Comparison of ENCODE assay signal across 10 mouse cellular contexts in genomic region chr2:128746621-128747151, GRCm38 (mm10). TPM values are rescaled to one million over a fixed set of nuclear protein-coding genes. Genes with fewer than 3 reads are reported as not detected.
DNase-seq lines count a peak whose midpoint lies in the region; ATAC-seq and TF ChIP-seq lines count a peak whose summit lies in the region.
"Had no signal": no experiment of that assay in that cellular context is flagged by ENCODE, and none has a peak within 500 bp of the region (broad histone marks: within the 10 kb centered on the region; RNA-seq: fewer than 3 reads in every experiment).

No protein-coding gene starts in this region.

- H3K4me2 ChIP-seq in kidney, embryonic 16.5 days (replicated peaks; ENCODE audit: low read depth, low read length), result no peak overlapping the region

- H3K4me1 ChIP-seq in heart, adult 2 months (ENCODE audit: control insufficient read depth, insufficient read depth, low read length), result peaks cover 22% of the 10 kb centered on the region
- H3K4me1 ChIP-seq in kidney, embryonic 16.5 days (ENCODE audit: insufficient read depth, low read length), result peaks cover 16% of the 10 kb centered on the region
- peaks cover 16% of the 10 kb centered on the region for H3K4me1 ChIP-seq in olfactory bulb, adult 2 months (ENCODE audit: control insufficient read depth, insufficient read depth, low read length)

- ATAC-seq in kidney, embryonic 16.5 days (ENCODE audit: low FRiP score, low TSS enrichment), result 0 out of 2 replicates have a peak, but pooled peaks have one; percentile 31
- ATAC-seq in megakaryocyte-erythroid progenitor cell, adult 5-6 weeks (replicated peaks; ENCODE audit: low FRiP score, low TSS enrichment, poor library complexity, severe bottlenecking), result no peak

- TF ChIP-seq EP300 in heart, adult 2 months (IDR thresholded peaks at IDR 0.05; ENCODE audit: insufficient read depth, low read depth, low read length), result 0 out of 2 replicates have a peak, but pooled peaks have one; percentile 36

- H3K36me3 ChIP-seq in heart, adult 2 months (ENCODE audit: control insufficient read depth, insufficient read depth, low read length), result peaks cover 18% of the 10 kb centered on the region
- no peaks in the 10 kb centered on the region; the same call in 1 of the 2 replicates for H3K36me3 ChIP-seq in kidney, embryonic 16.5 days (ENCODE audit: insufficient read depth, low read length)

- peak; percentile 34 for DNase-seq in layer of hippocampus, adult 9-11 months
- DNase-seq in layer of hippocampus, adult 11-12 months (ENCODE audit: low spot score), result no peak
- peak; percentile 53 to 57 for DNase-seq in heart, adult 2 months
- DNase-seq in embryo, embryonic 10 days (ENCODE audit: low spot score), result no peak
- DNase-seq in layer of hippocampus, adult 9-10 months (ENCODE audit: low spot score), result no peak

- H3K9ac ChIP-seq in heart, adult 2 months (ENCODE audit: low read depth, low read length), result peak overlapping the region; percentile 45
- H3K9ac ChIP-seq in kidney, embryonic 16.5 days (replicated peaks; ENCODE audit: low read length), result no peak overlapping the region

- intact Hi-C loops in heart, adult 2 months (cut with DNase I), result loop anchor here (2.0 kb wide), 1 partner anchor 70 kb away; no protein-coding TSS in a partner anchor

- no peak for TF ChIP-seq POLR2A in heart, adult 2 months (IDR thresholded peaks at IDR 0.05; ENCODE audit: insufficient read depth, low read depth, low read length)
- no peak for TF ChIP-seq POLR2A in olfactory bulb, adult 2 months (IDR thresholded peaks at IDR 0.05; ENCODE audit: insufficient read depth, low read depth, low read length)

- no peak for TF ChIP-seq CTCF in heart, adult 2 months (IDR thresholded peaks at IDR 0.05)
- no peak for TF ChIP-seq CTCF in olfactory bulb, adult 2 months (IDR thresholded peaks at IDR 0.05; ENCODE audit: insufficient read depth, low read depth, low read length)

- H3K4me3 ChIP-seq in heart, adult 2 months, result no peak overlapping the region; the same call in 1 of the 2 replicates
- H3K4me3 ChIP-seq in kidney, embryonic 16.5 days (ENCODE audit: low read length), result no peak overlapping the region
- no peak overlapping the region for H3K4me3 ChIP-seq in olfactory bulb, adult 2 months (ENCODE audit: insufficient read depth, low read depth, low read length)

- H3K79me2 ChIP-seq in heart, adult 2 months (replicated peaks; ENCODE audit: control insufficient read depth, insufficient read depth, low read length), result no peaks in the 10 kb centered on the region

- no peaks in the 10 kb centered on the region for H3K9me3 ChIP-seq in kidney, embryonic 16.5 days (ENCODE audit: low read length)

- H3K27me3 ChIP-seq in heart, adult 2 months (ENCODE audit: control insufficient read depth, insufficient read depth, low read length), result no peaks in the 10 kb centered on the region
- H3K27me3 ChIP-seq in kidney, embryonic 16.5 days (ENCODE audit: insufficient read depth, low read length), result no peaks in the 10 kb centered on the region

- WGBS in heart, adult 2 months, result 41% methylated on average over 5 of the region's 5 CpGs
- 38% methylated on average over 5 of the region's 5 CpGs for WGBS in kidney, embryonic 16.5 days
- 52% methylated on average over 5 of the region's 5 CpGs for WGBS in olfactory bulb, adult 2 months

- H3K27ac ChIP-seq in heart, adult 2 months, result peak overlapping the region; percentile 91
- peak overlapping the region; percentile 61; the same call in 1 of the 2 replicates for H3K27ac ChIP-seq in kidney, embryonic 16.5 days (ENCODE audit: low read length)
- peak overlapping the region; percentile 61; the same call in 1 of the 2 replicates for H3K27ac ChIP-seq in olfactory bulb, adult 2 months (ENCODE audit: insufficient read depth, low read depth, low read length)

RNA-seq across cellular contexts. Expression of gene Mertk, which starts 47.9 kb away (rescaled TPM):
- 1 to 10 TPM; 4.0 to 6.5 TPM for total RNA-seq in heart, adult 2 months (2021)
- polyA plus RNA-seq in heart, adult 2 months (2012; rRNA removed), result 2.5 and 3.3 TPM in 2 replicates
- polyA plus RNA-seq in kidney, embryonic 16.5 days (2015; fragmentation: Nextera tagmentation; extraction: Ambion mirVana), result 14.2 and 14.6 TPM in 2 replicates
- polyA plus RNA-seq in olfactory bulb, adult 2 months (2012; ENCODE audit: insufficient read depth, insufficient read length, low replicate concordance, missing spikeins), result not detected in 2 replicates
- not detected in 2 replicates for total RNA-seq in megakaryocyte-erythroid progenitor cell, adult 5-6 weeks (2014; fragmentation: Nextera tagmentation)
- 0.27 TPM in 1 of 2 replicates, not detected in the other for total RNA-seq in megakaryocyte-erythroid progenitor cell, adult 5-6 weeks (2017)
- total RNA-seq: MEL; neutrophil, adult 5-6 weeks had no signal

RNA-seq across cellular contexts. Expression of gene Anapc1, which starts 59.5 kb away (rescaled TPM):
- total RNA-seq in heart, adult 2 months (2021), result 10 to 100 TPM; 39.4 to 45.5 TPM
- 31.0 and 33.4 TPM in 2 replicates for polyA plus RNA-seq in heart, adult 2 months (2012; rRNA removed)
- 62.1 and 65.9 TPM in 2 replicates for polyA plus RNA-seq in kidney, embryonic 16.5 days (2015; fragmentation: Nextera tagmentation; extraction: Ambion mirVana)
- 302 TPM in 1 of 2 replicates, not detected in the other for polyA plus RNA-seq in olfactory bulb, adult 2 months (2012; ENCODE audit: insufficient read depth, insufficient read length, low replicate concordance, missing spikeins)
- 154 and 186 TPM in 2 replicates for total RNA-seq in megakaryocyte-erythroid progenitor cell, adult 5-6 weeks (2014; fragmentation: Nextera tagmentation)
- 110 and 152 TPM in 2 replicates for total RNA-seq in megakaryocyte-erythroid progenitor cell, adult 5-6 weeks (2017)

Comparison
In these comparisons a context has a peak if more than half of its experiments do, and no peak if none do; other contexts are left out.
1. DNase-seq: peak in layer of hippocampus, adult 9-11 months (single experiment) and heart, adult 2 months (2 of 2); none in layer of hippocampus, adult 11-12 months (single experiment), embryo, embryonic 10 days (single experiment) and layer of hippocampus, adult 9-10 months (single experiment).
2. Peak in every context shown above with its lines, with median percentiles within 50 percentile points of each other: H3K27ac ChIP-seq.